Mouse (Mus musculus) adrenal gland, postnatal 0 days (tissue): Measurements from ENCODE around the gene Ptgfr. TPM values are rescaled to one million over a fixed set of nuclear protein-coding genes. Genes with fewer than 3 reads are reported as not detected.

Source experiments
- polyA plus RNA-seq: library from polyadenylated mRNA; unstranded; fragments of >200 nt; fragmentation: Nextera tagmentation; extraction: Ambion mirVana; gene quantifications from 2 replicates; pipeline ENCODE4 v1.2.1, GENCODE M21; 2015

Gene Ptgfr
- 0.99 TPM in 2 replicates for polyA plus RNA-seq

GRCm38 (mm10) chr3:151836871-151837680 lies at the start of gene Ptgfr:
Gene Ptgfr, minus strand, starts transcription at chr3:151837630.

GRCm38 (mm10) chr3:151749737-151750136 lies 87.7 kb downstream of the Ptgfr start, which contains the start of gene Ifi44:
Gene Ifi44, minus strand, starts transcription at chr3:151749960.

Other genes starting within 250 kb of the Ptgfr start
- 7.0 and 11.0 TPM in 2 replicates for gene Ifi44, start 87.7 kb downstream of the Ptgfr start, polyA plus RNA-seq
- 0.29 TPM in 1 of 2 replicates, not detected in the other for gene Ifi44l, start 74.7 kb downstream of the Ptgfr start, polyA plus RNA-seq